Mouse (Mus musculus): ENCODE measurements at regions not wholly inside any gene's neighbourhood (a gene's known extent, or its start where the extent isn't known, plus 50 kb on each side); places are given as distances from the start of the nearest gene placed in this dataset.

DNA sequence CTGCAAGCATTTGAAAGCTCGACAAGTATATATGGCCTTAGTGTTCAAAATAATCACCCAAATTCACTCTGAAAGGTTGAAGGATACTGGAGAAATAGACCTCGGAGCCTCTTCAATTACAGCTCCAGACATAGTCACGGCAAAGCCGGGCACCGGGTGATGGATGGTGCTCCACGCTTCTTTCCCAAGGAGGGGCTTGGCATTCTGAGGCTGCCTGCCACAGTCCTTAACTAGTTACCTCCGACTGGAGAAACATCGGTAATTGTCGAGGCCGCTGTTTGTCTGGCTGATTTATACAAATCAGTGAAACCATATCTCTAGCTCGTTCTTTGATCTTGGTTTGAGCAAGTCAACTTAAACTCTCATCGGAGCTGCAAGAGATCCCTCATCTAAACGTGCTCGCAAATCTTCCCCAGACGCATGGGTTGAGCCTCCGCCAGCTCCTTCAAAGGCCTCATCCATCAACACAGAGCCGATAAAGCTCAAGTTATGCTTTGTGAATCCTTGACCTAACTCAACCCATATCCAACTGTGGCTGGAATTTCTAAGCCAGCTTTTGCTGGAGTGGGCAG lies 145.4 kb upstream of the Stx16 start:
- DNase-seq (ENCODE audit: low read depth, low spot score) = no peak

- no peak for DNase-seq (ENCODE audit: low read depth, low spot score)
Measured at GRCm38 (mm10) chr2:173935706-173936105, 140.4 kb upstream of the Stx16 start.

DNA sequence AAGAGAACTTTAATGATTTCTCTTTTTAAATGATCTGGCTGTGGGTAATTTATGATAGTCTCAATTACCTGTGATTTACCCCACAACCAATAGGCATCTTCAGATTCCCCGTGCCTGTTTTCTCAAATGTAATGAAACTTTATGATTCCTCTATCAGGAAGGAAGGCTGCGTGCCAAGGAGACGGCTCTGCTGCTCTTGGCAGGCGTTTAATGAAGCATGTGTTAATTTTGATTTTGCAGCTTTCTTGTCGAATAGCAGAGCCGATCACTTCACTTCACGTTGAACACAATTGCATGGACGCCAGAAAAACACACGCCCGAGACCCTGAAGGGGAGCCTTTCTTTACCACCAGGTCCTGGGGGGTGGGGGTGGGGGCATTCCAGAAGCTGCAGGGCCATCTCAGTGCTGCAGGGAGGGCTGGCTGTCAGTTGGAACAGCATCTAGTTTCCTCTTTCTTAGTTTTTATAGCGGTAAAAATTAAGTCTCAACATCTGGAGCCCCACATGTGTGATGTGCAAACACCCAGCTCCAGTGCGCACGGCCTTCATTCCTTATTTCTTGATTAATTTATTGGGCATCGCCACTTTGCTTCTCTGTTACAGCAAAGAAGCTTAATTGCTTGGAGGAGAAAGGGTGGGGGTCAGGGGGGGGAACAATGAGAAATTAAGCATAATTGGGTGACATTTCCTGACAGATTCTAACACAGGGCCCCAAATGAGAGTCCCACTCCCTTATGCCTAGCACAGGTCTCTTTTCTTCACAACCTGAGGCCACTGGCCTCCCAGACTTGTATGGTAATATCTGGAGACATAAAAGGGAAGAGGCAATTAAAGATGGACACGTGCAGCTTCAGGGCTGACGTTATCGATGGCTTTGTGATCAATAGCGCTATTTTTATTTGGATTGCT lies 138.3 kb upstream of the Stx16 start:
- peak; percentile 26 for DNase-seq (ENCODE audit: low read depth, low spot score)

DNA sequence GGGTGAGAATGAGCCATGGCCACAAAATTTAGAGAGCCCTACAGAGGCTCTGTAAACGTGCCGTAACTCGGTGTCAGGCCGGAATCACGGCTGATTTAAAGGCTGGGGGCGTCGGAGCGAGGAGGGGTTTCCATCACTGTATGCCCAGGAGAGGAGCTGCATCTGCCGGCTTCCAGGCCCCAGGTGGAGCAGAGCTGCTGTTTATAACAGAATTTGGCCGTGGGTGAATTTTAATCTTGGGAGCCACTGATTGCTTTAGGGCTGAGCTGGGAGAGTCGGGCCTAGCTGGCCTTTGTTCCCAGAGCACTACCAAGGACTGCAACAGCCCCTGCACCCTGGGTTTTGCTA lies 137.7 kb upstream of the Stx16 start:
- no peak for DNase-seq (ENCODE audit: low read depth, low spot score)

GRCm38 (mm10) chr2:173945441-173945840 lies 130.7 kb upstream of the Stx16 start:
- no peak for DNase-seq (ENCODE audit: low read depth, low spot score)

- no peak for DNase-seq (ENCODE audit: low read depth, low spot score)
Measured at GRCm38 (mm10) chr2:173948586-173948985, 127.5 kb upstream of the Stx16 start.

GRCm38 (mm10) chr2:173950164-173950891 lies 125.8 kb upstream of the Stx16 start:
- DNase-seq (ENCODE audit: low read depth, low spot score) = peak; percentile 63

- no peak for DNase-seq (ENCODE audit: low read depth, low spot score)
Measured at GRCm38 (mm10) chr2:173966111-173966510, 110.0 kb upstream of the Stx16 start.

DNA sequence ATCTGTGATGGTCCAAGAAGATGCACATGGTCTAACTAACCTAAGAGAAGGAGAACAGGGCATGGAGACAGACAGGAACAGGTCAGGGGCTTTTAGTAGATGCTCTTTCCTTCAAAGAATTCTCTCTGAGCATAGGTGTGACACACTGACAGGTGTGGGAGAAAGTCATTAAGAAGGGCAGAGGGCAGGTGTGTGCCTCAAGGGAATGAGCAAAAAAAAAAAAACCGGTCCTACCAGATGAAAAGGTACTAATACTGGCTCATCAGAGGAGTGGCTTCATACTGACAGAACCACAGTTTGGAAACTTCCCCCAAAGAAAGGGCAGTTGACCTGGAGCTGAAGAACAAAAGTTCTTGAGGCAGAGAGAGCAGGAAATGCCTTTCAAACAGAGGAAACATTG lies 105.3 kb upstream of the Stx16 start:
- DNase-seq (ENCODE audit: low read depth, low spot score) = no peak

GRCm38 (mm10) chr2:173976314-173977053 lies 99.6 kb upstream of the Stx16 start:
- DNase-seq (ENCODE audit: low read depth, low spot score) = no peak

DNA sequence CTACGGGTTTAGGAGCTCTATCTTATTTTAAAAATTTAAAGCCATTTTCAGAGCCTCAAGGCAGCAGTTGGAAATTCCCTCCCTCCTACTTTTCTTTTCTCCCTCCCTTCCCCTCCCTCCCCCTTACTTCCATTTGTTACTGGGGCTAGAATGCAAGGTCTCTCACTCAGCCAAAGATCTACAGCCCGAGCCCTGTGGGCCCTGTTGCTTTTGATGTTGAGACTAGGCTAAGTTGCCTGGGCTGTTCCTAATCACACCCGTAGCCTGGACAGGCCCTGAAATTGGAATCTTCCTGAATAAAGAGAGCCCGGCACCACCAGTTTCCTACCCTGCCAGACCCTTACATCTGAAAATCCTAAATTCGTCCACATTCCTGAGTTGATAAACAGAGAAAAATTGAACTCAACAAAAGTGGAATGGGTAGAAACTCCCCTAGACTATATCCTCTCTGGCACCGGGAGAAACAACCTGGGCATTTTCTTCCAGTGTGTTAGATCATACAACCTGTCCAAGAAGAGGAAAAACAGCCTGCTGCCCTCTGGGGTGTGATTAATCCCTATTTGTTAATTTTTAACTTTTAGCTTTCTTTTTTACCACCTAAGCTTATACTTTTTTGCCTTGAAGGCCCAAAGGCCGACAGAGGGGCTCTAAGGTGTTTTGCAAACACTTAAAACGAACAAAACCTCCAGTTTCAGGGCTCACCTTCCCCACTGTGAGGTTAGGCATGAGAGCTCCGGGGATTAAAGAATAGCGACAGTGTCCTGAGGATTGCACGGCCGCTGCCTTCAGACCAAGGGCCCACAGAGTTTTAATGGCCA lies 98.7 kb upstream of the Stx16 start:
- no peak for DNase-seq (ENCODE audit: low read depth, low spot score)

- no peak for DNase-seq (ENCODE audit: low read depth, low spot score)
Measured at GRCm38 (mm10) chr2:173978138-173978765, 97.9 kb upstream of the Stx16 start.

- DNase-seq (ENCODE audit: low read depth, low spot score) = no peak
Measured at GRCm38 (mm10) chr2:173981036-173981435, 95.1 kb upstream of the Stx16 start.

DNA sequence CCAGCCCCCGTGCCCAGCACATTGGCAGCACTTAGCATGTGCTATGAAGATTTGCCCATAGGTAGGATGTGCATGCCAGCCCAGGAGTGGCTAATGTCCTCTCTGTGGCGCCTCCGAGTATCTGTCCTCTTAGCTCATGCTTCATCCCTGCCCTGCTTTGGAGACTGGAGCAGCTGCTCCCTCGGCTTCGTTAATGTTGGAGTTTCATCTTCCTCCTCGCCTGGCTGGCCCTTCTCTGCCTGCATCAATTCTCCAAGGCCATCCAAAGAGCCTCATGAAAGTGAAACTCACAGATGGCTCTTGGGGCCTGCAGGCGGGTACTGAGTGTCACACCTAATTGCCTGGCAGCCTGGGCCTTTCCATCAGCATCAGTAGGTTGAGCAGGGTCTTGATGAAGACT lies 88.6 kb upstream of the Stx16 start:
- no peak for DNase-seq (ENCODE audit: low read depth, low spot score)

DNA sequence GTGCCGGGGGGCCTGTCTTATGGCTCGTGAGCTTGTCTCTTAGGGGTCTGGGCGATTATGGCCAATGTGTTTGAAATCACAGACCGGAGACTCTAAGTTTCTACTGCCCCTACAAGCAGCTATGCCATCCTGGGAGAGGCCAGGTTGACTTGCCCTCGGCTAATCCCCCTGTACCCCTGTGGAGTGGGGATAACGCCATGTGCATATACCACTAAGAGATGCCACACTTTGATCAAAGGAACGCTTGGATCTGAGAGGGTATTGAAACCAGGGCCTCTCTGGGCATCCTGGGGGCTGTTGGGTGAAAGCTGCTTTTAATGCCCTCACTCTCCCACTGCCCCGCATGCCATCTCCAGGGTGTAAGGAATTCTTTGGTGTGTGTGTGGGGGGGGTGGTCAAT lies 88.2 kb upstream of the Stx16 start:
- no peak for DNase-seq (ENCODE audit: low read depth, low spot score)

GRCm38 (mm10) chr2:173988641-173989336 lies 87.3 kb upstream of the Stx16 start:
- DNase-seq (ENCODE audit: low read depth, low spot score) = peak; percentile 35

GRCm38 (mm10) chr2:173990664-173991063 lies 85.4 kb upstream of the Stx16 start:
- no peak for DNase-seq (ENCODE audit: low read depth, low spot score)

DNA sequence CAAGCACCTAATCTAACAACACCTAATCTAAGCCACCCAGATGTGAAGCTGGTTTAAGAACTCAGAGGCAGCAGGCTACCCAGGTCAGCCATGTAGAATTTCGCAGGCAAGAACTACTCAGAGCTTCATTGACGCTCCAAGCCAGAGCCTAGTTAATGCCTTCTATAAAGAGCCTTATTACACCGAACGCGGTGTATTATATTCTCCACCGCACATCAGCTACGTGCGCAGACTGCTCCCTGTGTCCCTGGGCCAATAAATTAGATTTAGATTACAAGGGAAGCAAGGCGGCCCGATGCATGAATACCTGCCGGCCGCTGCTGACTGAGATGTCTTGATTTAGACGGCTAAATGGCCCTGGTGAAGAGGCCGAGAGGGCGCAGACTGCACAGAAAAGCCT lies 84.7 kb upstream of the Stx16 start:
- DNase-seq (ENCODE audit: low read depth, low spot score) = no peak

DNA sequence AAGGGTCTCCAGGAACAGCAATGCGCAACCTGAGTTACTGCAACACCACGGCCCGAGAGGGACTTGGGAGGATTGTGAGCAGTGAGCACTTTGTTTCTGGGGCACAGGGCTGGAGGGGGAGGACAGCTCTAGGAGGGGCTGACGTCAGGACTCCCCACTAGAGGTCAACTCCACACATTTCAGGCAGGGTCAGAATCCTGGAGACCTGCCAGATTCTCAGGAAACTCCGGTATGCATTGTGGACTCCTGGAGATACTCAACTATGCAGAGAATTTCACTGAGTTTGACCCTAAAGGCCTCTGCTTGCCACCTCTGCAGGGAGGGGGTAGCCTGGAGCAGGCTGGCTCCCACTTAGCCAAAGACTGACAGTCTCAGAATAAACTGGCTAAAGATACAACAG lies 84.1 kb upstream of the Stx16 start:
- no peak for DNase-seq (ENCODE audit: low read depth, low spot score)

DNA sequence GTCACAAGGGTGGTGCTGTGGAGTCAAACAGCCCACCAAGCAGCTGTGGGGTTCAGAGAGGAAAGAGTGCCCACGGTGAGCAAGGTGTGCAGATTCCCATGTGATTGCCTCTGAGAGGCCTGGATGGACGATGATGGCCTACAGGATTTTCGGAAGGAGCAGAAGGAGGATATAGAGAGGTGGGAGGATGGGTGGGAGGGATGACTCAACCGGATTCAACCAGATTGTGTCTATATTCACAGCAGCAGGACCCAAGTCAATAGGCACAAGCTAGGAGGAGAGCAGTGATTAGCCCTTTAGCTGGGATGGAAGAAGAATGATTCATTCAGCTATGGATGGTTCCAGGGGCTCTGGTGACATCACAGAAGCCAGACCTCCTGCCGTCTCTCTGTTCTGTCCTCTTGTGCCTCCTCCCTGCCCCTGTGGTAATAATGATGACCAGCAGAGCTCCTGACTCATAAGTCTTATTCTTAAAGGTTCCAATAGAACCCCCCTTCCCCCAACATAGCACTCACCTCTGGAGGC lies 82.6 kb upstream of the Stx16 start:
- peak; percentile 81 for DNase-seq (ENCODE audit: low read depth, low spot score)
